Mouse (Mus musculus): ENCODE measurements at regions not wholly inside any gene's neighbourhood (a gene's known extent, or its start where the extent isn't known, plus 50 kb on each side); places are given as distances from the start of the nearest gene placed in this dataset.

DNA sequence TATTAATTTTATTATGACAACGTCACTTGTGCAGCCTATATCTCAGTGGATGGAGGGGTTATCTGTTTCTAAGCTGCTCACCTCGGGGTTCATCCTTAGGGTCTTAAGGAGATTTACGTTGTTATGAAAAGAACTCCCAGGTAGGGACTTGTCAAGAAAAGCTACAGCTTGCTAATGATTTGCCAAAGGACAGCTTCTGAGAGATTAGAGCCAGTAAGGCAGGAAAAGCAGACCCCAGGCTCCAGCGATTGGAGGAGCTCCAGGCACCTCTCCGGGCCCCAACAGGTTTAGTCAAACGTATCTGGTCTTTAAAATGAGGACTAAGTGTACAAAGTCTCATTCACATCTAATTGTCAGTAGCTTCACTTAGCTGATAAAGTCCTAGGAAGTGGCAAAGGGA, 59.8 kb upstream of the Lpar1 start:
- TF ChIP-seq POLR2A (IDR thresholded peaks at IDR 0.05; ENCODE audit: borderline replicate concordance, extremely low read depth, insufficient read depth, insufficient read length, poor library complexity, severe bottlenecking) = no peak
- no peak for TF ChIP-seq CTCF (IDR thresholded peaks at IDR 0.05; ENCODE audit: borderline replicate concordance, extremely low read depth, insufficient read depth, insufficient read length)
- DNase-seq (ENCODE audit: low read depth) = no peak

DNA sequence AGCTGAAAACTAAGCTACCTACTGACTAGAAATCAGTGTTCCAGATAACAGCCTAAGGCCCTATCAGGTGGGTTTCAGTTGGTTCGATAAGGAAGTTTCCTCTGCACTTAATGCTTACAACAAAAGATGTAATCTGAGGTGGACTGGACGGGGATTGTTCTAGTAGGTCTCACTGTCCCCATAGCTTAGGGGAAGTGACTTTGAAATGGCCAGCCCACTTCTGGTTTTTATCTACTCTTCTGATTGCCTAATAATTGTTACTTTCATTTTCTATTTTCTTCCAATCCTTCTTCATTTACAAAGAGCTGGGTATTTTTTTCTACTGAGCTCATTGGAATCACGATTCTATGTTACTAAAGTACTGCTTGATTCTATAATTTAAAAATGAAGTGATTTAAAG, 59.3 kb upstream of the Lpar1 start:
- DNase-seq (ENCODE audit: low read depth) = no peak
- TF ChIP-seq CTCF (IDR thresholded peaks at IDR 0.05; ENCODE audit: borderline replicate concordance, extremely low read depth, insufficient read depth, insufficient read length) = no peak
- no peak for TF ChIP-seq POLR2A (IDR thresholded peaks at IDR 0.05; ENCODE audit: borderline replicate concordance, extremely low read depth, insufficient read depth, insufficient read length, poor library complexity, severe bottlenecking)

DNA sequence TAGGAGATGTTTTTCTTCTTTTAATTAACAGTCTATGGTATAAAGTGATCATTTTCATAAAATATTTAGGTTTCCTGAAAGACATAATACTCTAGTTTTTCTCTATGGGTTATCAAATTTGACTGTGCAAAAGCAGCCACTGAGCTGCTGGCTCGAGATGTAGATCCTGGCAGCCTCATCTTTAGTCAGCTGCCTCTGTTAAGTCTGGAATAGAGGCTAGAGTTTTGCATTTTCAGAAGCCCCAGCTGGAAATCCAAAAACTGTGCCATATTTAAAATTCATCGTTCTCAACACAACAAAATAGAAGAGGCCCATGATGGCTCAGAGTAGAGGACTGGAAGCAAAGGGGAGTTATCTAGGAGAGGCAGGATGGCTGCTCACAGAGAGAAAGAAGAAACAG, 53.8 kb upstream of the Lpar1 start:
- TF ChIP-seq CTCF (IDR thresholded peaks at IDR 0.05; ENCODE audit: borderline replicate concordance, extremely low read depth, insufficient read depth, insufficient read length) (no peak), POLR2A (IDR thresholded peaks at IDR 0.05; ENCODE audit: borderline replicate concordance, extremely low read depth, insufficient read depth, insufficient read length, poor library complexity, severe bottlenecking) (no peak)
- no peak for DNase-seq (ENCODE audit: low read depth)

DNA sequence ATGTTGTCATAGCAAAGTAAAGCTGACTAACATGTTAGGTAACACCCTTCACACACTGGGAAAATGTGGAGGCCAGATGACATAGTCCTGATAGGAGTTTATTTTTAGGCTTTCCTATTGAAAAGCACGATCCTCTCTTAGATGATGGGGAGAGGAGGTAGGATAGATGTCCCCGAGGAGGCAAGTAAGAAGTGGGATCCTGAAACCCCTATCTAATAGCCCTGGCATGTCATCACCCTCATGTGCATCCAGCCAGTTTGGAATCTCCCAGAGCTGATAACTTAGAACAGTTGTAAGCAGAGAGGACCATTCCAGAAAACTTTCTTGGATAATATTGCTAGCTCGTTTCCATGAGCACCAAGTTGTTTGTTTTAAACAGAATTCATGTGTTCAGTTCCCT, 52.2 kb upstream of the Lpar1 start:
- DNase-seq (ENCODE audit: low read depth) = no peak
- no peak for TF ChIP-seq POLR2A (IDR thresholded peaks at IDR 0.05; ENCODE audit: borderline replicate concordance, extremely low read depth, insufficient read depth, insufficient read length, poor library complexity, severe bottlenecking)
- TF ChIP-seq CTCF (IDR thresholded peaks at IDR 0.05; ENCODE audit: borderline replicate concordance, extremely low read depth, insufficient read depth, insufficient read length) = no peak

Data from brain, embryonic 14.5 days (tissue).